Mouse (Mus musculus) myocyte (in vitro differentiated cells): Measurements from ENCODE around the gene Tmem88b.

ENCODE experiments used
- CEBPB ChIP-seq: IDR thresholded peaks from 2 replicates; pipeline ENCODE4 v1.6.1; 2011; ENCODE audit warnings: mild to moderate bottlenecking, moderate library complexity; ENCODE audit not compliant: poor library complexity, insufficient read depth, severe bottlenecking
- E2F4 ChIP-seq: IDR thresholded peaks from one replicate; pipeline ENCODE4 v1.6.1; 2011; ENCODE audit warnings: mild to moderate bottlenecking, control low read depth, moderate library complexity; ENCODE audit not compliant: insufficient read depth
- MAX ChIP-seq: IDR thresholded peaks from one replicate; pipeline ENCODE4 v1.6.1; 2011; ENCODE audit warnings: low read depth, mild to moderate bottlenecking, control low read depth
- MYOG ChIP-seq, 3 experiments: IDR thresholded peaks; one replicate each; pipeline ENCODE4 v1.6.1; 2011; ENCODE audit warnings: control low read depth in 2 of 3, low read depth in 2 of 3, mild to moderate bottlenecking in 2 of 3; ENCODE audit not compliant: insufficient read length in 2 of 3, control insufficient read depth in 1 of 3, insufficient read depth in 1 of 3
- POLR2A ChIP-seq: IDR thresholded peaks from one replicate; pipeline ENCODE4 v1.6.1; 2011; ENCODE audit warnings: low read depth, mild to moderate bottlenecking, control low read depth, moderate library complexity; ENCODE audit not compliant: insufficient read length
- REST ChIP-seq: IDR thresholded peaks from one replicate; pipeline ENCODE4 v1.6.1; 2011; ENCODE audit warnings: mild to moderate bottlenecking, control low read depth, moderate library complexity; ENCODE audit not compliant: insufficient read depth, insufficient read length
- SRF ChIP-seq: IDR thresholded peaks from one replicate; pipeline ENCODE4 v1.6.1; 2011; ENCODE audit warnings: low read depth; ENCODE audit not compliant: control insufficient read depth, insufficient read length
- USF1 ChIP-seq: IDR thresholded peaks from one replicate; pipeline ENCODE4 v1.6.1; 2011; ENCODE audit warnings: low read depth, mild to moderate bottlenecking, control low read depth, moderate library complexity

GRCm38 (mm10) chr4:155832321-155832720, 46.6 kb upstream of the Tmem88b start:
- TF ChIP-seq MAX (no peak), USF1 (no peak), CEBPB (no peak), POLR2A (no peak), E2F4 (no peak), MYOG (IDR thresholded peaks at IDR 0.05; ENCODE audit: control insufficient read depth in 1 of 3, insufficient read depth in 1 of 3, insufficient read length in 2 of 3, low read depth in 2 of 3) (no peak), REST (no peak), SRF (no peak)
